Mouse (Mus musculus) heart, embryonic 13.5 days (tissue): ENCODE measurements around the gene Prkn. TPM values are rescaled to one million over a fixed set of nuclear protein-coding genes. Genes with fewer than 3 reads are reported as not detected.

Experiments used
- ATAC-seq: fragments of 200-750 bp; cut with Nextera tagmentation; 2 replicates; pipeline ENCODE4 v1.8.0; 2017; ENCODE audit warnings: moderate TSS enrichment; ENCODE audit not compliant: insufficient number of reproducible peaks, low FRiP score, low TSS enrichment; ENCODE audit errors: extremely low read depth
- H3K27ac ChIP-seq: fragments of 300-500 bp; sonication (generic); replicated peaks from 2 replicates; pipeline ENCODE4 v1.5.1; 2015; ENCODE audit warnings: moderate library complexity, mild to moderate bottlenecking, inconsistent platforms
- H3K27me3 ChIP-seq: fragments of 300-500 bp; sonication (generic); replicated peaks from 2 replicates; pipeline ENCODE4 v1.6.1; 2015; ENCODE audit warnings: mild to moderate bottlenecking, inconsistent platforms
- H3K36me3 ChIP-seq: fragments of 300-500 bp; sonication (generic); 2 replicates; pipeline ENCODE4 v1.6.1; 2015; ENCODE audit warnings: mild to moderate bottlenecking, inconsistent platforms
- H3K4me1 ChIP-seq: fragments of 300-500 bp; sonication (generic); 2 replicates; pipeline ENCODE4 v1.6.1; 2015; ENCODE audit warnings: inconsistent platforms
- H3K4me2 ChIP-seq: fragments of 300-500 bp; sonication (generic); 2 replicates; pipeline ENCODE4 v1.6.1; 2015; ENCODE audit warnings: inconsistent platforms, mild to moderate bottlenecking, moderate library complexity
- H3K4me3 ChIP-seq: fragments of 300-500 bp; sonication (generic); 2 replicates; pipeline ENCODE4 v1.5.1; 2015; ENCODE audit warnings: moderate library complexity, mild to moderate bottlenecking, inconsistent platforms
- H3K9ac ChIP-seq: fragments of 300-500 bp; sonication (generic); 2 replicates; pipeline ENCODE4 v1.6.1; 2015; ENCODE audit warnings: inconsistent platforms, mild to moderate bottlenecking, moderate library complexity
- H3K9me3 ChIP-seq: fragments of 300-500 bp; sonication (generic); 2 replicates; pipeline ENCODE4 v1.6.1; 2016; ENCODE audit warnings: inconsistent platforms
- WGBS: fragments of 180-500 bp; shearing (Covaris S2); methylation state at CpG from one replicate; pipeline ENCODE4 v1.1.7; 2015; ENCODE audit warnings: mixed read lengths; 5-methylcytosine and 5-hydroxymethylcytosine counted together
- polyA plus RNA-seq: library from polyadenylated mRNA; unstranded; fragments of >200 nt; fragmentation: Nextera tagmentation; extraction: Ambion mirVana; gene quantifications from 2 replicates; pipeline ENCODE4 v1.2.1, GENCODE M21; 2015

The Prkn gene
- polyA plus RNA-seq, 1 experiment from 2014 or later = 1.8 TPM

GRCm38 (mm10) chr17:11023371-11023770 lies 183.2 kb downstream of the Prkn start:
- no peak for ATAC-seq
- Histone ChIP-seq H3K9ac (no peak overlapping the region), H3K4me1 (peaks cover 4% of the 10 kb centered on the region; the same call in 1 of the 2 replicates), H3K36me3 (no peaks in the 10 kb centered on the region), H3K4me2 (no peak overlapping the region), H3K27me3 (no peaks in the 10 kb centered on the region), H3K9me3 (no peaks in the 10 kb centered on the region), H3K27ac (no peak overlapping the region), H3K4me3 (no peak overlapping the region)
- WGBS = 55% methylated on average over 2 of the region's 2 CpGs

- Histone ChIP-seq H3K36me3 (no peaks in the 10 kb centered on the region), H3K9me3 (0 out of 2 replicates have a peak, but pooled peaks cover 4% of the 10 kb centered on the region), H3K27me3 (no peaks in the 10 kb centered on the region), H3K4me1 (0 out of 2 replicates have a peak, but pooled peaks cover under 1% of the 10 kb centered on the region), H3K4me3 (no peak overlapping the region), H3K4me2 (no peak overlapping the region), H3K9ac (no peak overlapping the region), H3K27ac (no peak overlapping the region)
- no peak for ATAC-seq
- 85% methylated on average over 4 of the region's 4 CpGs for WGBS
Observed at GRCm38 (mm10) chr17:11029348-11029747, 189.2 kb downstream of the Prkn start.

GRCm38 (mm10) chr17:11030936-11031335 lies 190.8 kb downstream of the Prkn start:
- Histone ChIP-seq H3K27me3 (no peaks in the 10 kb centered on the region), H3K4me1 (no peaks in the 10 kb centered on the region), H3K4me2 (no peak overlapping the region), H3K4me3 (no peak overlapping the region), H3K9ac (no peak overlapping the region), H3K36me3 (no peaks in the 10 kb centered on the region), H3K27ac (no peak overlapping the region), H3K9me3 (0 out of 2 replicates have a peak, but pooled peaks cover 4% of the 10 kb centered on the region)
- WGBS = 74% methylated on average over 4 of the region's 4 CpGs
- ATAC-seq = no peak

GRCm38 (mm10) chr17:11032366-11032765 lies 192.2 kb downstream of the Prkn start:
- H3K4me2 ChIP-seq = no peak overlapping the region
- no peaks in the 10 kb centered on the region for H3K36me3 ChIP-seq
- no peaks in the 10 kb centered on the region for H3K27me3 ChIP-seq
- 0 out of 2 replicates have a peak, but pooled peaks cover 4% of the 10 kb centered on the region for H3K9me3 ChIP-seq
- WGBS = 73% methylated on average over 2 of the region's 2 CpGs
- H3K9ac ChIP-seq = no peak overlapping the region
- no peak overlapping the region for H3K27ac ChIP-seq
- no peak overlapping the region for H3K4me3 ChIP-seq
- ATAC-seq = no peak
- no peaks in the 10 kb centered on the region for H3K4me1 ChIP-seq

GRCm38 (mm10) chr17:11033594-11033993 lies 193.4 kb downstream of the Prkn start:
- 66% methylated on average over 2 of the region's 2 CpGs for WGBS
- Histone ChIP-seq H3K9ac (no peak overlapping the region), H3K27ac (no peak overlapping the region), H3K4me3 (no peak overlapping the region), H3K4me1 (no peaks in the 10 kb centered on the region), H3K27me3 (no peaks in the 10 kb centered on the region), H3K4me2 (no peak overlapping the region), H3K9me3 (0 out of 2 replicates have a peak, but pooled peaks cover 4% of the 10 kb centered on the region), H3K36me3 (no peaks in the 10 kb centered on the region)
- no peak for ATAC-seq

- 92% methylated on average over 1 of the region's 1 CpGs for WGBS
- H3K27ac ChIP-seq = no peak overlapping the region
- no peaks in the 10 kb centered on the region for H3K9me3 ChIP-seq
- no peak overlapping the region for H3K4me2 ChIP-seq
- H3K36me3 ChIP-seq = no peaks in the 10 kb centered on the region
- no peak overlapping the region for H3K9ac ChIP-seq
- H3K4me3 ChIP-seq = no peak overlapping the region
- H3K27me3 ChIP-seq = no peaks in the 10 kb centered on the region
- ATAC-seq = no peak
- H3K4me1 ChIP-seq = no peaks in the 10 kb centered on the region
Observed at GRCm38 (mm10) chr17:11038272-11038671, 198.1 kb downstream of the Prkn start.

DNA sequence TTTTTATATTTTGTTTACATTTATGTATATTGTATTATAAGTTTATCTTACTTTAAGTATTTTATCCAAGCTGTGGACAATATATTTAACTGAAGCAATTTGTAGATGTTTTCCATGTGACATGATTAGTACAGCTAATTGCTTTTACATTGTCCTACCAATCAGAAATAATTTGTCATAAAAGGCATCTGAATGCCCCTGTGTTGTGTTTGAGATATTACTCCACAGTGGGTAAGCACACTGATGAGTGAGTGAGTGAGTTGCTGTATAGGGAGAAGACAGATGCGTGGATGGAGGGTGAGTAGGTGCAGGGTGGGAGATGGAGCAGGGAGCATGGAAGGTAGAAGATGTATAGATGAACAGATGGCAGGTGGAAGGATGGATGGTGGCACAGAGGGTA lies 218.8 kb downstream of the Prkn start:
- no peak overlapping the region for H3K9ac ChIP-seq
- H3K4me3 ChIP-seq = no peak overlapping the region
- no peaks in the 10 kb centered on the region for H3K36me3 ChIP-seq
- 84% methylated on average over 1 of the region's 1 CpGs for WGBS
- H3K4me1 ChIP-seq = 0 out of 2 replicates have a peak, but pooled peaks cover 8% of the 10 kb centered on the region
- no peak overlapping the region for H3K27ac ChIP-seq
- ATAC-seq = no peak
- peaks cover 6% of the 10 kb centered on the region for H3K27me3 ChIP-seq
- no peak overlapping the region for H3K4me2 ChIP-seq
- H3K9me3 ChIP-seq = no peaks in the 10 kb centered on the region

DNA sequence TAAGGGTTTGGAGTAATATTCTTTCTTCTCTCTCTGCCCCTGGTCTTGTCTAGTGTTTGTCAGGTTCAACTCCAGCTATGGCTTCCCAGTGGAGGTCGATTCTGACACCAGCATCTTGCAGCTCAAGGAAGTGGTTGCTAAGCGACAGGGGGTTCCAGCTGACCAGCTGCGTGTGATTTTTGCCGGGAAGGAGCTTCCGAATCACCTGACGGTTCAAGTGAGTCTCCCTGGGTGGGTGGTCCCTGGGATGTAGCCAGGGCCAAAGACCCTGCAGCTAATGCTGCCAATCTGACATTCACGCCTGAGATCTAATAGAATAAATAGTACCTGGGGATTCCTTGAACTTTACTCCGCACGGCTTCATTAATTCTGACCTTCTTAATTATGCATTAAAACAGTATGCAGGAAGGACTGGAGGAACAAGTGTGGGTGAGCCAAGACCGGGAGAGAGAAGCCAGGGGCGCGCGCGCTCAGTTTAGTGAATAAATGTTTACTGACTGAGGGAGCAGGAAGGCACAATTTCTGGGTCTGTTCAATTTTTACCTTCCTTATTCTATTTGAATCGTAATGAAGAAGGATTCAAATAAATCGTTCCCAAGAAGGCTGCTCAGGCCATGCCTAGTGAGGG lies 227.0 kb downstream of the Prkn start:
- Histone ChIP-seq H3K9me3 (no peaks in the 10 kb centered on the region), H3K27me3 (peaks cover 8% of the 10 kb centered on the region; the same call in 1 of the 2 replicates), H3K9ac (peak overlapping the region; percentile 33), H3K4me2 (peak overlapping the region; percentile 64), H3K4me1 (peaks cover 9% of the 10 kb centered on the region), H3K36me3 (no peaks in the 10 kb centered on the region), H3K27ac (no peak overlapping the region), H3K4me3 (peak overlapping the region; percentile 22)
- ATAC-seq = no peak
- 11% methylated on average over 16 of the region's 16 CpGs for WGBS

GRCm38 (mm10) chr17:11067704-11068475 lies 227.7 kb downstream of the Prkn start:
- no peak for ATAC-seq
- H3K4me3 ChIP-seq = peak overlapping the region; percentile 22
- WGBS = 18% methylated on average over 14 of the region's 14 CpGs

DNA sequence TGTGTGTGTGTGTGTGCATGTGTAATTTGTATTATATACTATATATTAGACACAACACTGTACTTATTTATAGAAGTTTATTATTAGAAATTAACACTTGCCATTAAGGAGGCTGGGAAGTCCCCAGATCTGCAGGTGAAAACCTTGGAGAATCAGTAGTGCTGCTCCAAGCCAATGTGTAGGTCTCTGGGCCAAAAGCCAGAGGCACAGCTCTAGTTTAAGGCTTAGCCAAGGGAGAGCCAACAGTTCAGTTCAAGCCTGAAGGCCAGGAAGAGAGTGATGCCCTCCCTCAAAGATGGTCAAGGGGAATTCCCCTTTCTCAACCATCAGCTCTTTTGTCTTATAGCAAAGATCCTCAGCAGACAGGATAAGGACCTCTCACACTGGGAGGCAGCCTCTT lies 230.8 kb downstream of the Prkn start:
- H3K4me2 ChIP-seq = no peak overlapping the region
- ATAC-seq = no peak
- no peak overlapping the region for H3K4me3 ChIP-seq

More at GRCm38 (mm10) chr17:11067704-11068475, 227.7 kb downstream of the Prkn start:
- Histone ChIP-seq H3K4me2 (peak overlapping the region; percentile 64), H3K27ac (no peak overlapping the region), H3K9me3 (no peaks in the 10 kb centered on the region), H3K36me3 (no peaks in the 10 kb centered on the region), H3K4me1 (peaks cover 9% of the 10 kb centered on the region), H3K9ac (peak overlapping the region; percentile 19; the same call in 1 of the 2 replicates), H3K27me3 (peaks cover 8% of the 10 kb centered on the region; the same call in 1 of the 2 replicates)

GRCm38 (mm10) chr17:11076319-11076903 lies 236.2 kb downstream of the Prkn start:
- Histone ChIP-seq H3K27me3 (no peaks in the 10 kb centered on the region), H3K4me3 (no peak overlapping the region)

More for the DNA sequence above, 230.8 kb downstream of the Prkn start:
- Histone ChIP-seq H3K27me3 (peaks cover 5% of the 10 kb centered on the region; the same call in 1 of the 2 replicates), H3K9ac (no peak overlapping the region), H3K36me3 (no peaks in the 10 kb centered on the region), H3K4me1 (peaks cover 9% of the 10 kb centered on the region), H3K9me3 (no peaks in the 10 kb centered on the region), H3K27ac (no peak overlapping the region)

More at GRCm38 (mm10) chr17:11076319-11076903, 236.2 kb downstream of the Prkn start:
- Histone ChIP-seq H3K4me1 (no peaks in the 10 kb centered on the region), H3K4me2 (no peak overlapping the region), H3K36me3 (no peaks in the 10 kb centered on the region), H3K9ac (no peak overlapping the region), H3K9me3 (no peaks in the 10 kb centered on the region), H3K27ac (no peak overlapping the region)
- ATAC-seq = no peak
- 66% methylated on average over 6 of the region's 6 CpGs for WGBS
